Mouse (Mus musculus) kidney, adult 9 months (tissue): ENCODE measurements at regions not wholly inside any gene's neighbourhood (a gene's known extent, or its start where the extent isn't known, plus 50 kb on each side); places are given as distances from the start of the nearest gene placed in this dataset.

Source experiments
- DNase-seq: peaks from one replicate; pipeline ENCODE4 v3.0.0; 2022

DNA sequence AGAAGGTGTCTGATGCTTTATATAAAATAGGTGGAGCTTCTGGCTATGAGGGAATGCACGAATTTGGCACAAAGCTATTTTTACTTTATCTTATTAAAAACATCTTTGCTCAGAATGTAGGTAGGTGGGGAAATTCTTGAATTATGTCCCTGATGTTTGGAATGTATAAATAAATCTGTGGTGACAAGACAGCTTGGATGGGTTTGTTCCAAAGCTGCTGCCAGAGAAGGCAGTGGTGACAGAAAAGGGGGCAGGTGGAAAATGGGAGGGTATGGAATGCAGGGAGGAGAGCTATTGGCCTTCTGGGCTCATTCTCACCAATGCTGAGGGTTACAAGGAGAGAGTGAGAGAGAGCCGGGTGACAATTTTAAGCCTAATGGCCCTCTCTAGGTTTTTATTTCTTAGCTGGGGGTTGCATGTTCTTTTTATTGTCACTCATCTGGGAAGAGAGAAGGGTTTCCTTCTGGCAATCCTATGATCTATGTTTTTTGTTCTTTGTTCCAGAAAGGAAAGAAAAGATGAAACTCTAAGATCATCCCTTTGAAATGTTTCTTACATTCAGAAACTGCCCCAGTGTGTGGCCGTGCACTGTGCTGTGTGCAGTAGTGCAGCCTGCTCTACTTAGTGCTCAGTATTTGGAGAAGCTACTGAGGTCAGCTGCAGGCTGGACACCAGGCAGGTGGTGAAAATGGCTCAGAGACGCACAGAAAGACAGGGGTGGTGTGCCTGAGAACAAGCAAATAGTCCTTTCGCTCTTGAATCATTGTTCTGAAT lies 205.2 kb upstream of the Fam92a start:
- no peak for DNase-seq

DNA sequence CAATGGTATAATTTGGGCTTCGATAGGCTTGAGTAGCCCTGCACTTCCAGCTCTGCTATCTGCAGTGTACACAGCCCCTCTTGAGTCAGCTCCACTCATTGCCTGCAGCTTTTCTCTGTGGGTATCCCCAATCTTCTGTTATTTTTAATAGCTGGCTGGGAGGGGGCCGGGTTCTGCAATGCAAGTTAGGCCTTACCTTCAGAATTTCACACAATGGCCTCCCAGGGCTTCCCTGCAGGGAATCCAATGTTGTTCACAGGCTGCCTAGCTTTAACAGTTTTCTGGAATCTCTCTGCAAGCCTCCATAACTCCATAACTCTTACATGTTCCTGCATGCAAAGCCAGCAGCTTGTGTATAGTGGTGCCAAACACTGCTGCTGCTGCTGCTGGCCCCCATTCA lies 197.7 kb upstream of the Fam92a start:
- no peak for DNase-seq

GRCm38 (mm10) chr4:12356992-12357634 lies 185.3 kb upstream of the Fam92a start:
- no peak for DNase-seq

DNA sequence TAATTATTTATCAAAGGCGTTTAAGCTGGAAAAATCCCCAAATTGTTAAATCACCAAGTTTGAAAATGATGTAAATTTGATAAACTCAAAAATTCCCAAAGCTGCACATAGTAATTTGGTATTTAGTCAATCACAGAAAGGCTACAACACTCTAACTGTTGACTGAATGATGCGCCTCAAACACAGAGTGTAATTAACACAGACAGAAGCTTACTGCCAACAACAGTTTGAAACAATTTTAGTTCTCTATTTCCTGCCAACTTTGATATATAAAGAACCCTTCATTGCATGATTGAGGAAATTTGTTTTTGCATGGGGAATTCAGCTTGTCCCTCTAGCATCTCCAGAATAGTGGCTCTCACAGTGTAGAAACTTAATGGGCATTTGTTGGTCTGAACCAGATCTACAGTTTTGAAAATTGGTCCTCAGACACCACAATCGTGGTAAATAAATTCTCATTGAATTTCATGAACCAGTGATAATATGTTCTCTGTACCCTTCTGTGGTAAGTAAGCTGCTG lies 181.6 kb upstream of the Fam92a start:
- DNase-seq: no peak

DNA sequence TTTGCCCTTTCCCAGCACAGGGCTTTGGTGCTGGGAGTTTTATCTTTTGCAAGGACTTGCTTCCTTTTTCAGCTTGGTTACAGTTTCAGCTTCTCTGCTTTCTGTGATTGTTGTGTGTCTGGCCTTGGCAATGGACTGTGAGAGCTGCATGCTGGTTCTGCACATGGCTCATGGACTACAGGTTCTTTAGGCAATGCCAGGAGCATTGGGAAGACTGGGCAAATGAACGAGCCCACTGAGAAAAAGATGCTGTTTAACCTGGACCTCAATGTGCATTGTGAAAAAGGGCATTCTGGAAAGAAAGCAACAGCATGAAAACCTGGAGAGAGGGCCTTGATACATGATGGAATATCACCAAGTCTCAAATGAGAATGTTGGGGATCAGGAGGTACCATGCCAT lies 167.4 kb upstream of the Fam92a start:
- no peak for DNase-seq

DNA sequence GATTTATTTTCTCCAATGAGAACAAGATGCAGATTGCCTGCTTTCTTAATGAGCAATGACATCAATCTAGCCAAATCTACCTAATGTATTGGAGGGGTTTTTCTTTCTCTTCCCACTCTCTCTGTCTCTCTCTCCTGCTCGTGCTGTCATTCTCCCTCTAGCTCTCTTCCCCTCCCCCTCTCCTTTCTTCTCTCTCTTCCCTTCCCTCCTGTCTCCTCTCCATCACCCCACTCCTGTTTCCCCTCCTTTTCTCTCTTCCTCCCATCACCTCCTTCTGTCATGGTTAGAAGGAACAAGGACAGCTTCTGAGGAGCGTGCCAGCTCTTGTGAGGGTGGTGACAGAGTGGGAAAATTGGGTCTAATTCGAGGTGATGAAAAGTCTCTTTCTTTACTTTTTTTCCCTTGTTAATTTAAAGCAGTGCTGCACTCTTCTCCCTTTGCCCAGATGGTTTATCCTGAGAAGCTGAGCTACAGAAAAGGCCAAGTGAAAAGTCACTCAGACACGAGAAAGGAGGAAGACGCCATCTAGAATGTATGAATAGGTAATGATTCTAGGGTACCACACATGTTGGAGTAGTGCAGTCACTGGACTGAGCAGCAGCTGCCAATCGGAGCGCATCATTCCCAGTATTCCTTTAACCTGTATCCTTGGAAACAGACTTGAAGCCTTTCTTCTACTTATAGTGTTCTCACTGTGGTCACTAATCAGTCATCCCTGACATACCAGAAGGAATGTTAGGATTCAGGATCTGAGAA lies 163.2 kb upstream of the Fam92a start:
- DNase-seq: no peak

GRCm38 (mm10) chr4:12334429-12334828 lies 162.6 kb upstream of the Fam92a start:
- DNase-seq: no peak

- DNase-seq: no peak
These were observed 144.2 kb upstream of the Fam92a start for GRCm38 (mm10) chr4:12316024-12316423.

GRCm38 (mm10) chr4:12308332-12308731 lies 136.5 kb upstream of the Fam92a start:
- no peak for DNase-seq

DNA sequence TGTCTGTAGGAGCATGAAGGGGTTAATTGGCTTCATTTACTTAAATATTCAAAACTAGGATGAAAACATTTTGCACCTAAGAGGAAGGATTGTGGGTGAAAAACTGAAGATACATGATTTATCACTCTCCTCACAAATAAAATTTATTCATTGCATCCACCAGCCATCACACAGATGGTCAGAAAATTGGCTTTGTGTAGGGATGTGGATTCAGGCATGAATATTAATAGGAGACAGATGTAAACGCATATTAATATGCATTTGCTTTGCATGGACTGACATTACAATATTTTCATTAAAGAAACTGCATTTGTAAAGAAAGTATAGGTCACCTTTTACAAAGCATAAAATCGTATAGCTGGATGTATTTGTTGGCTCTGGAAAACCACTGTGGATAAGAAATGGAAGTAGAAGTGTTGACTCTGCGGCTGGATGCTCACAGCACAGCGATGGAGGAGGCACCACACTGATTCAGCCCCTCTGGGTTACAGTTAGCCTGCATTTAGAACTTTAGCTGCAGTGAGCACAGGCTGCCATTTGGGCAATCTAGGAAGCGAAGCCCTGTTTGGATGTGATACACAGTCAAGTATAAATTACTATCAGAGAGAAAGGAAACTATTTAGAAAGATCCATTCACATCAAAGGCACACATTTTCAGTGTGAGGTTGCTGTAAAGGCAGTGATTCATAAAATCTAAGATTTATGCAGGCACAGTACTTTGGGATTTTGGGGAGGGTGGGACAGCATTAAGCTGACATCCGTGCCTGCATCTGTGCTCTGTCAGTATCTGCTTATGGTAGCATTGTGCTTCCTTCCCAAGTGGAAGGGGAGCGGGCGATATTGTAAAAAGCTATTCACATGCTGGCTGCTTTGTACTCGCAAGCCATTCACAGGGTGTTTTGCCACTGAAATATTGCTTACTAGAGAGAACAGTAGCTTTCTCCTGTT lies 135.1 kb upstream of the Fam92a start:
- no peak for DNase-seq

GRCm38 (mm10) chr4:12287079-12287686 lies 115.4 kb upstream of the Fam92a start:
- DNase-seq: no peak

- DNase-seq: no peak
These were observed 114.6 kb upstream of the Fam92a start for GRCm38 (mm10) chr4:12286391-12286790.

GRCm38 (mm10) chr4:12285983-12286382 lies 114.2 kb upstream of the Fam92a start:
- DNase-seq: no peak

DNA sequence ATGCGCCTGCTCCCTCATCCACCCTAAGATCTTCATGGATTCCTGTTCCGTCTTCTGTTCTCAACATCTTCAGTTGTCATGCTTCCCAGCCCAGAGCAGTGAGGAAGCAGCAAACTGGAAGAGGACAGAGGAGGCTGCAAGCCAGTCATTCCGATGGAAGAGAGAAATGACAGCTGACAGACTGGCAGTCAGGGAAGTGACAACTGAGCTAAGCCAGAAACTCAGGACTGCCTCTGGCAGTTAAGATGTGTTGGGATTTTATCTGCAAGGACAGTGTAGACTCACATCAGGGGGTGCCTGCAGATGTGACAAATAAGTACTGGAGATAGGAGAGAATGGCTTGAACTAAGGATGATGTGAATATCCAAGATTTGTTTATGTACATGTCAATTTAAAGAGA lies 106.1 kb upstream of the Fam92a start:
- no peak for DNase-seq

DNA sequence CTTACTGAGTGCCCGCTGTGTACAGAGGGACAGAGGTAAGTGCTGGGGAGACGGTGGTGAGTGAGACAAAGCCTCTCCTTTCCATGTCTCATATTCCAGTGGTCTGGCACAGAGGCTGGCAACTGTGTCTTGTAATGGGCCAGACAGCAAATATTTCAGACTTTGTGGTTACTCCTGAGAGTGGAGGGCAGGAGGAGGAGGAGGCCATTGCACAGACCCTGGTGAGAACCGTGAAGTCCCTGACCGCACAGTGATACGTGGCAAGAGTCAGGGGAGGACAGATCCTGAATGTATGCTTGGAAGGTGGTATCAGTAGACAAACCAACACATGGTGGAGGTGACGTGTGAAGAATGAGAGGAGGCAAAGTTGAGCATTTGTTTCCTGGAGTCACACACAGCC lies 101.6 kb upstream of the Fam92a start:
- DNase-seq: no peak

DNA sequence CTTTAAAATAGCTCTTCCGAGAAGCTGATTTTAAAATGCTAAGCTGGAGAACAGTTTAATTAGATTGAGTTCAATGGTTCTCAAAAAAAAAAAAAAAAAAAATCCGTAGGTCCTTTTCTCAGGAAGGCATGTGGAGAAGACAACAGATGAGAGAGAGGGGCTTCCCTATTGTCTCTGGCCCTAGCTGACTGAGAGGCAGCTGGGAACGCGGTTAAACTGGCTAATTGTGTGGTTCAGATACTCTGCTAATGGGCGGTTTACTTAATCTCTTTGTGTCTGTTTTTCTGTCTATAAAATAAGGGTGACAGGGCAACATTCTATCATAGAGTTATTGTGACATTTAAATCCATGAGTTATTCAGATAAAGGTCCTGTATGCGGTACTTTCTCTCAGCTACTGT lies 101.1 kb upstream of the Fam92a start:
- no peak for DNase-seq

- no peak for DNase-seq
These were observed 100.6 kb upstream of the Fam92a start for GRCm38 (mm10) chr4:12272378-12272777.

DNA sequence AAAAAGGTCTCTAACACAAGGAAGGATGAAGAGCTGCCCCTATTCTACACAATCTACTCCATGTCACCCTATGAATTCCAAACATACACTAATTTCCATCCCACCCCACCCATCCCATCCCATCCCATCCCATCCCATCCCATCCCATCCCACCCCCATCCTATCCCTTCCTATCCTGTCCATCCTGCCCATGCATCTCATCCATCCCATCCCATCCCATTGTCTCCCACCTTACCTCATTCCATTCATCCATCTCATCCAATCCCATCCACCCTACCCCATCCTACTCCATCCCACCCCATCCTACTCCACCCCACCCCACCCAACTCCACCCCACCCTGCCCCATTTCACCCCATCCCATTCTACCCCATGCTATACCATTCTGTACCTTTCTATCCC lies 91.9 kb upstream of the Fam92a start:
- DNase-seq: no peak

GRCm38 (mm10) chr4:12263197-12263596 lies 91.4 kb upstream of the Fam92a start:
- no peak for DNase-seq

DNA sequence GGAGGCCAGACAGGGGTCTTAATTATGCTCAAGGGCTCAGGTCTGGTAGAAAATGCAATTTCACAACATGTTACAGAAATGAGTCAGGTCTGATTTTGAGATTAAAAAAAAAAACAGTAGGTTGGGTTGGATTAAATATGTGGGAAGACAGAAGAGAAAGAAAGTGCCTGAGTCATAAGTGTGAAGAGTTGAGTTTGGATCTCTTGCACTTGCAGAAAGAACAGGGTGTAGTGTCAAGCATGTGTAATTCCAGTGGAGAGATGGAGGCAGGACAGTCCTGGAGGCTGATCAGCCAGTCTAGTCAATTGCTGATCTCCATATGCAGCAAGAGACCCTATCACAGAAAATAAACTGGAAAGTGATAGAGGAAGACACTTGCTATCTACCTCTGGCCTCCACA lies 76.2 kb upstream of the Fam92a start:
- no peak for DNase-seq

- DNase-seq: no peak
These were observed 74.8 kb upstream of the Fam92a start for GRCm38 (mm10) chr4:12246595-12246994.

- peak; percentile 62 for DNase-seq
These were observed 69.2 kb upstream of the Fam92a start for GRCm38 (mm10) chr4:12240941-12241571.
